Mouse (Mus musculus) T-helper 2 cell (primary cell): ENCODE measurements around the gene Nras.

Experiments
- in situ Hi-C: fragments of 300-600 bp; cut with MboI, MseI; formaldehyde crosslinking; loops from one replicate; pipeline ENCODE4 v1.15.1; 2025; ENCODE audit warnings: high pct_unique_total_duplicates

Nras gene

DNA sequence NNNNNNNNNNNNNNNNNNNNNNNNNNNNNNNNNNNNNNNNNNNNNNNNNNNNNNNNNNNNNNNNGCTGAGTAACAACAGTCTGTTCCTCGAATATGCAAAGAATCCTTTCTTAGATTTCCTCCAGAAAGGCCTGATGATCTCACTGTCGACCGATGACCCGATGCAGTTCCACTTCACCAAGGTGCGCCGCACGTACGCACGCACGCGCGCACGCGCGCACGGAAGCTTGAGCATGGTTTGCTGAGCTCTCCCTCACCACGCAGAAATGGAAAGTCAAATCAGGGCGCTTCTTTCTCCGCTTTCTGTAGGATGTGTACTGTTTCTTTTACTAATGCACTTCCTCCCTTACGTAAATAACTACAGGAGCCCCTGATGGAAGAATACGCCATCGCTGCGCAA lies 40.6 kb downstream of the Nras start:
- in situ Hi-C loops = loop anchor here (5.0 kb wide), 1 partner anchor 69 kb away; no protein-coding TSS in a partner anchor

DNA sequence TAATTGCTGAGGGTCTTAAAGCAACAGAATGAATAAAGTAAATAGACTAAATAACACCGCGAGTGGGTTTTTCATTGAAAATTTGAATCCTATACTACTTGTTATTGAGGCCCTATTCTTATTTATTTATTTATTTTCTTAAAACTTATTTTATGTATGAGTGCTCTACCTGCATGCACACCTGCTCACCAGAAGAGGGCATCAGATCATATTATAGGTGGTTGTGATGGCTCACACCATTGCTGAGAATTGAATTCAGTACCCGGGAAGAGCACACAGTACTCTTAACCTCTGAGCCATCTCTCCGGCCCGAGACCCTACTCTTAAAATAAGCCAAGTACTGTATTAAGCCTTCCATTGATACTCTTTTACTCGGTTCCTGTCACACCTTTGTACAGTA lies 41.6 kb downstream of the Nras start:
- in situ Hi-C loops = loop anchor here (5.0 kb wide), 1 partner anchor 68 kb away; no protein-coding TSS in a partner anchor

GRCm38 (mm10) chr3:103100735-103101134 lies 42.6 kb downstream of the Nras start:
- in situ Hi-C loops = no loop called here

GRCm38 (mm10) chr3:103101194-103101593 lies 43.1 kb downstream of the Nras start:
- in situ Hi-C loops = no loop called here

DNA sequence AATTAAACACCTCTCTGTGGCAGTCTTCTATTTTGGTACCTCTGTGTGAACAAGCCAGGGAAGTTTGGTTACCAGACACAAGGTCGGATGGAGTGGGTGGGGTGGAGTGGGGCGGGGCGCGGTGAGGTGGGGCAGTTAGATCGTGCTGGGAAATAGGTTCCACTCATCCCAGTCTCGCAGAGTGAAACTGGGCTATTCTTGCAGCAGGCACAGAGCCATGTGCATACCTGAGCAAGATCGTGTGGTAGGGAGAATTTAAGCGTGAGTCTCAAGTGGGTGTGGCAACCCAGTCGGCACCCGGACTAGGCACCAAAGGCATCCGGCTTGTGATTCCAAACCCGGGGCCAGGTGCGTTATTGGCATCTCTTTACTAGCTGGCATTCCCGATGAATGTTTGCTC lies 43.8 kb downstream of the Nras start:
- in situ Hi-C loops = no loop called here

DNA sequence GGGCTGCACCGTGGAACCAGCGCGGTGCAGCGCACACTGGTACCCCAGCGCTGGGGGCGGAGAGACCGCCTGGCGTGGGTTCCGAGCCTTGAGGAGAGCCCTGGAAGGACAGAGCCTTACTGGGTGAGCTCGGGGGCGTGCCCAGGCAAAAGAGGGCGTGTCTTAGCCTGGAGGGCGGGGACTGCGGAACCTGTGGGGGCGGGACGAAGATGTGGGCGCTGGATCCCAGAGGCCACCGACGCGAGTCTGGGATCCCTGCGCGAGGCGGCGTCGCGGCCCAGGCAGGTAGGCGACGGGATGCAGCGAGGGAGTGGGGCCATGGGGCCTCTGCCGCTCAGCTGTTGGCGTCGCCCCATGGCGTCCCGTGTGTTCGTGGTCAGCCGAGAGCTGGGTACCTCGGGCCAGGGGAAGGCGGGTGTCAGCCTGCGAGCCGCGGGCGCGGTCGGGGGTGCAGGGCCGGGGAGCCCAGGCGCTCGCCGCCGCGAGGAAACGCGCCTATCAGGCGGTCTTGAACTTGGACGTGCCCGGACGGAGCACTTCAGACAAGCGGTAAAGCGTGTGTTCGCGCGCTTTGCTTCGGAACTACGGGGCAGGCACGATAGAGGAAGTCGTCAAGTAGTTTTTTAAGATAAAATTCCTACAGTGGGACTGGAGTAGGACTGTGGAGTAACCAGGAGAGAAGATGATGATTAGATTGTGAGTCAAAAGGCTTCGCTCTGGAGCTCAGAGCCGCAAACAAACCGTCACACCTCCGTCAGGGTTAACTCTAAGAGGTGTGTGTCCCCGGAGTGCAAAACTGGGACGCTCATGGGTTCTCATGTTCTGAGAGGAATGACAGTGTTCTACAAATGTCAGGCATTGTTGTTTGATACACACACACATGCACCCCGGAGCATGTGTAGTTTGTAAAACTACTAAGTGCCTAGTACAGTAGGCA lies 44.6 kb downstream of the Nras start, which contains the start of gene Dennd2c:
Dennd2c (plus strand) TSS at position 151 of the 937 bp plus-strand sequence.
- in situ Hi-C loops = no loop called here

GRCm38 (mm10) chr3:103107565-103108240 lies 49.6 kb downstream of the Nras start:
- in situ Hi-C loops = no loop called here

- in situ Hi-C loops = no loop called here
Measured at GRCm38 (mm10) chr3:103112216-103112615, 54.1 kb downstream of the Nras start.
